Mouse (Mus musculus) mouse embryonic stem cell (cell line): ENCODE results near the gene Gbe1.

Source experiments
- in situ Hi-C, 2 experiments: fragments of 300-500 bp; cut with MboI; formaldehyde crosslinking; loops; 1 replicate in 1 of 2; 3 replicates in 1 of 2; pipeline ENCODE4 v1.14.3; 2019 to 2020; ENCODE audit warnings: low sequenced_read_pairs in 2 of 2, low pct_unique_long_range_greater_than_20kb in 1 of 2, mixed read lengths in 1 of 2; ENCODE audit not compliant: unreplicated experiment in 1 of 2

Gene Gbe1

GRCm38 (mm10) chr16:70527224-70527623 is 213.5 kb downstream of the Gbe1 start:
- in situ Hi-C loops: no loop called here

DNA sequence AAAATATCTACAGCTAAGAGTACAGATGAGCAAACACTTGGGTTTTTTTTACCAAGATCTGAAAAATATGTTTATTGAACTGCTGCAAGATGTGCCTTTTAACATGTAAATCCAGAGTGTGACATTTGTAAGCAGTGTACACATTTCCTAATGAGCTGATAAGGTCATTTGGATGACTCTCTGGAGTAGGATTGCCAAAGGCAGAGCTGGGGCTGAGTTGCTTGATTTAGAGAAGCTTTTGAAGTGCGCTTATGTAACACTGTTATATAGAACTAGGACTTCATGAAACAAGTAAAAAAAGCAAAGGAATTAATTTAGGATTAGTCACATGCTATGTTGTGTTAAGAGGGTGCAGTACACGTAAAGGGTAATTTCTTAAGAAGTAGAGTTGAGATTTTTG is 221.5 kb downstream of the Gbe1 start:
- in situ Hi-C loops: no loop called here

DNA sequence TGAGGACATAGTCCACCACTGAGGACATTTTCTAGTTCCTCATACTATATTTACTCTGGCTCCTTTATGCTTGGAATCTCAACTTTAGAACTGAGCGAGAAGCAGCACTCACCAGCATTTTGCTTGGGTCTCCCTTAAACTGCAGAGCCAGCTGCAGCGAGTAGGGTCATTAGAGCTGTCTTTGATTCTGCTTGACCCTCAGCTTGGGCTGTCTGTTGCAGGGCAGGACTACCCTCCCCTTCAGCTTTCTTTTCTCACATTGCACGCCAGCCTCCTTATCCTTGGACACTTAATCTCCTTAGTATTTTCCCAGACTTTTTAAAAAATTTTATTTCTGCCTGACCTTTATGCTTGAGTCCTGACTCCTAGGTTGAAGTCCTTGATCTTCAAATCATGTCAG is 237.1 kb downstream of the Gbe1 start:
- in situ Hi-C loops: no loop called here

- in situ Hi-C loops: no loop called here
Observed at GRCm38 (mm10) chr16:70561635-70562348, 248.0 kb downstream of the Gbe1 start.

DNA sequence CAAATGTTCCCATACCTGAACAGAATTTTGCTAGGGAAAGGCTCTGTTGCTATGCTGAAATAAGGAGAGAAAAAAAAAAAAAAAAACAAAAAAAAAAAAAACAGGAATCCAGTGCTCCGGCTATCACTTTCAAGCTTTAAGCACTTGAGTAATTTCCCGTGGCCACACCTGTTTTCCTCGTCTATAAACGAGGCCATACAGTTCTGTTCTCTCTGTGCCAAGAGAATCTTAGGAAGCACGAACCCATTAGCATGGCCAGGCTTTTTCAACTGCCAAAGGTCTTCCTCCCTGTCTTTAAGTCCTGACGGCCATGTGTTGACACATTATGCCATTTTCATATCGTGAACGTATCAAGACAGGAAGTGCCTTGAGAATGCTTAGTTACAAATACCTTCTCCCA is 248.8 kb downstream of the Gbe1 start:
- in situ Hi-C loops: no loop called here

DNA sequence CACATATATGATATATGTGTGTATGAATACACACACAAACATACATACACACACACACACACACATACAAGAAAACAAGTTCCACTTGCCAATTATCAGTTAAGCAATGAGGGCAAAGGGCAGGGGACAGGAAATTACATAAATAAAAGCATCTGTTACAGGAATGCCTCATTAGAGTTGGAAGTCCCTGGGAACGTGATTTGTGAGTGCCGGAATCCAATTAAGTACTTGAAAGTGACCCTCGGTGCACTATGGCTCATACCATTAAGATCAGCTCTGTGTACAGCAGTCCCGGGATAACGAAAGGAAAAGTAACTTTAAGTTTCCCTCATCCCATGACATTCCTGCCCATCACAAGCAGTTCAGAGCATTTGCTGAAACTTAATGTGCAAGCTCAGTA is 249.7 kb downstream of the Gbe1 start:
- in situ Hi-C loops: no loop called here

- in situ Hi-C loops: no loop called here
Observed at GRCm38 (mm10) chr16:70568341-70569265, 254.9 kb downstream of the Gbe1 start.

- in situ Hi-C loops: no loop called here
Observed at GRCm38 (mm10) chr16:70585964-70586363, 272.2 kb downstream of the Gbe1 start.

- in situ Hi-C loops: no loop called here
Observed at GRCm38 (mm10) chr16:70602326-70602725, 288.6 kb downstream of the Gbe1 start.

GRCm38 (mm10) chr16:70608358-70608757 is 294.6 kb downstream of the Gbe1 start:
- in situ Hi-C loops: no loop called here

GRCm38 (mm10) chr16:70617691-70618090 is 303.9 kb downstream of the Gbe1 start:
- in situ Hi-C loops: no loop called here

DNA sequence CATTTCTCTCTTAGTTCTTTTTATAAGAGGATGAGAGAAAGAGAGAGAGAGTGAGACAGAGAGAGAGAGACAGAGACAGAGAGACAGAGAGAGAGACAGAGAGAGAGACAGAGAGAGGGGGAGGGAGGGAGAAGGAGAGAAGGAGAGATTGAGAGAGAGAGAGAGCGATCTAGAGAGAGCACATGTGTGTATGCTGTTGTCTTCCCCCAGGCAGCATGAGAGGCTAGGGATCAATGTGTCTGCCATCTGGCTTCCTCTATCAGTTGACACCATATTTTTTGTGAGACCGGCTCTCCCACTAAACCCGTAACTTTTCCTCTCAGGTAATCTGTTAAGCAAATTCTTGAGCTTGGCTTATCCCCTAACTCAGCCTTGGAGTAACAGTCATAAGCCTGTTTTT is 304.4 kb downstream of the Gbe1 start:
- in situ Hi-C loops: no loop called here
